Mouse (Mus musculus): Measurements from ENCODE around the gene Xpa. TPM values are rescaled to one million over a fixed set of nuclear protein-coding genes. Genes with fewer than 3 reads are reported as not detected.

Xpa gene
- total RNA-seq, 1 experiment from 2014 or later, result 26.4 TPM

DNA sequence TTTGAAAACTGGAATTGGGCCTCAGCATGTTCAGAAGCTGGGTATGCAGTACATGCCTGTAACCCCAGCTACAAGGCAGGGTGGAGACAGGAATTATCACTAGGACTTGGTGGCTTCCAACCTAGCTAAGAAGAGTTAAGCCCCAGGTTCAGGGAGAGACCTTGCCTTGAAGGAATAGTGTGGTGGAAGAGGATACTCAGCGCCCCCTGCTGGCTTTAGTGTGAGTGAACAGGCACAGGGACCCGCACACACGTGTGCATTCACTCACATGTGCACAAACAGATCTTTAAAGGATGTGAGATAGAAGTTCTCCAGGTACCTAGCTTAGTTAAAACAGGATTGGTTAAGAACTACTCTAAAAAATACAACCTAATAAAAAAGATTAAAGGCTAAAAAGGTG, 51.8 kb downstream of the Xpa start:
- no peak for DNase-seq

DNA sequence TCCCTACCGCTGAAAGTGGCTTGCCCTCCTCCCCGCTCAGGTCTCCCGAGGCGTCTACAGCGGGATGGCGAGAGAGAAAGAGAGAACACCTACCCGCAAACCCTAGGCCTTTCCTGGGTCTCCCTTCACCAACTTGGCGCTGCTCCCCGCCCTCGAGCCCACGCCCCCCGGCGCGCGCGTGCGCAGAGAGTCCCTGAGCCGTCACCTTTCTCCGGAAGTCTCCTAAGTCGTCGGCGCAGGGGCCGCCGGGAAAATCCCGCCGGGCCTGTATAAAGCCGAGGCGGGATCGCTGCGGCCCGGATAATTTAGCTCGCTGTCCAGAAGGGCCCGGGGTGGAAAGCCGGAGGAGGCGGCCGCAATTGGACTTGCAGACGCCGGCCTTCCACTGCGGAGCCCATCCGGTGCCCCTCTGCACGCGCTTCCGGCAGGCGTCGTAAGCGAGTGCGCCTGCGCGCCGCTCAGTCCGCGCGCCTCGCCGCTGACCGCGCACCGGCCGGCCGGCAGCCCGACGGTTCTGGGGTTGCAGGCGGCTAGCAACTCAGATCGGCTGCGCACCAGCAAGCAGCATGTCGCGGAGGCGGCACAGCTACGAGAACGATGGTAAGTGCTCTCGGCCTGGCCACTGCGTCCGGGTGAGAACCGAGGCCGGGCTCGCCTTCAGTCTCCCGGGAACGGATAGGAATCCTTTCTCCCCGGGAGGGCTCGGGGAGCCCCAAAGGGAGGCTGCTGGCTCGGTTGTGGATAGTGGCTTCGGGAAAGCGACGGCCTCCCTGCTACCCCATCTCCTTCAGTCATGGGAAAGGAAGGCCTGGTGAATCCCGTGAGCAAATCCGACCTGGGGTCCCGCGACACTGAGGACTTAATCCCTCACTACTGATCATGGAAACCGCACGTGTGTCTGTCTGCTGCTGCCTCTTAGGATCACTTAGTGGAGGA, 57.6 kb downstream of the Xpa start, which contains the start of the genes Ncbp1 and Tstd2:
Ncbp1 (plus strand) TSS at position 327 of the 936 bp plus-strand sequence.
Tstd2 (minus strand) TSS at position 408 of the 936 bp plus-strand sequence.
- peak; percentile 93 for DNase-seq

DNA sequence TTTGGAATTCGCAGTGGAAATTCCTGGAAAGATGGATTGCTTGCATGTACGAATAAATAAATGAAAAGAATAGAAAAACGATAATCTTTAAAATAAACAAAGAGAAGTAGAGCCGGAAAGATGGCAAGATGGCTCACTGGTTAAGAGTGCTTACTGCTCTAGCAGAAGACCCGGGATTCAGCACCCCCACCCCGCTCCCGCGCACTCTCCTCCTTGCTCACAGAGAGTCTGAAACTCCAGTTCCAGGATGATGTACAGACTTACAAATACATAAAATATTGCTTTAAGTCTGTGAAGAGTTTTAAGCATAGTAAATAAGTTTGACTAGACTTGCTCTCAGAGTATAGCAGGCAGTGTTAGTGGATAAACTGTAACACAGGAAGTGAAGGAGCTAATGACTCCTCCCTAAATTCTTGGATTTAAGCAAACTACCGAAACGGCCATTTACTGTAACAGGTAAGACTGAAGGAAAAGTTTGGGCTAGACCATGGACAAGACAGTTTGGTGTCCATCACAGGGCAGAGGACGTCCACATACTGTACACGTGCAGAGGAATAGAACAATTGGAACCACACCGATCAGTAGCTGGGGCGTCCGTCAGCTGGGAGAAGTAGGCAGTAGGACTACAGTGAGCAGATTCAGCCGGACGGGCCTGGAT, 58.4 kb downstream of the Xpa start:
- DNase-seq, result no peak

DNA sequence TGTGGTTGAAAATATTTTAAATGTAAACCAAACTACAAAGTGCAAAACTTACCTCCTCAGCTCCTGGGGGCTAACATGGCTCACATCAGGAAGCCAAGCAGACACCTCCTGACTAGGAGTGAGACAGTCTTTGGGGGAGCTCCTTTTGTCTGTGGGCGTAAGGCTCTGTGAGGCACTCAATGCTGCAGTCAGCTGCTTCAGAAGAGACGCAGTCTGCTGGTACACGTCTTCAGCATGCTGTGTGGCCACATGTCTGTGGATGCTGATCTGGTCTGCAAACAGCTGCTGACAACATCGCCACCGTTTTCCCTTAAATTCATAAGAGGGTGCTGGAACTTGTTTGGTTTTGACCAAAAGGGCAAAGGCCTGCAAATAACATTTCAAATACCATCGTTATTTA, 64.3 kb downstream of the Xpa start:
- DNase-seq, result no peak

DNA sequence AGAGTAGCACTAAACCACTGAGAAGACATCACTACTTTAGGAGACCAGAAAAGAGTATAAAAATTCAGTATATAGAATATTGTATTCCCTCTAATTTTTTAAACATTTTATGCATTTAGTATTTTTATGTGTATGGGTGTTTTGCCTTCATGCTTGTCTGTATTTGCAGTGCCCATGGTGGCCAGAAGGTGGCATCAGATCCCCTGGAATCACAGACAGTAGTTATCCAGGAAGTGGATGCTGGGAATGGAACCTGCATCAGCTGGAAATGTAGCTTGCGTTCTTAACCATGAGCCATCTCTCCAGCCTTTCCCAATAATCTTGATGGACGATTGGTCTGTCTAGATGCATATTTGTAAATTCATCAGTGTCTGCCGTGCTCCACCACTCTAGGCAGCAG, 65.9 kb downstream of the Xpa start:
- DNase-seq, result peak; percentile 47

DNA sequence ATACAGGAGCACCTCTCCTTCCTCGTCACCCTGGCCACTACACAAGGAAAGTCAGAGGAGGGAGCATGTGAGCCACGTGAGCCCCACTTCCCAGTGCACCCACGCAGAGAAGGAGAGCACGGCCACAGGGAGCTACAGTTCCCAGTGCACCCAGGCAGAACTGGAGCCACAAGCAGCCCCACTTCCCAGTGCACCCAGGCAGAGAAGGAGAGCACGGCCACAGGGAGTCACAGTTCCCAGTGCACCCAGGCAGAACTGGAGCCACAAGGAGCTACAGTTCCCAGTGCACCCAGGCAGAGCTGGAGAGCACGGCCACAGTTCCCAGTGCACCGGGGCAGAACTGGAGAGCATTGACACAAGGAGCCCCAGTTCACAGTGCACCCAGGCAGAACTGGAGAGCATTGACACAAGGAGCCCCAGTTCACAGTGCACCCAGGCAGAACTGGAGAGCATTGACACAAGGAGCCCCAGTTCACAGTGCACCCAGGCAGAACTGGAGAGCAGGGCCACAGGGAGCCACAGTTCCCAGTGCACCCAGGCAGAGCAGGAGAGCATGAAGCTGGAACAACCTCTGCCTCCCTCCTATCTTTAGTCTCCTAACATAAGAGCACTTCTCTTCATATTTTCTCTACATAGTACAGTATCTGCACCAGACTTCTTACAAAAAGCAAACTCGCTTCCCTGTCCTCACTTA, 66.7 kb downstream of the Xpa start:
- DNase-seq, result no peak

DNA sequence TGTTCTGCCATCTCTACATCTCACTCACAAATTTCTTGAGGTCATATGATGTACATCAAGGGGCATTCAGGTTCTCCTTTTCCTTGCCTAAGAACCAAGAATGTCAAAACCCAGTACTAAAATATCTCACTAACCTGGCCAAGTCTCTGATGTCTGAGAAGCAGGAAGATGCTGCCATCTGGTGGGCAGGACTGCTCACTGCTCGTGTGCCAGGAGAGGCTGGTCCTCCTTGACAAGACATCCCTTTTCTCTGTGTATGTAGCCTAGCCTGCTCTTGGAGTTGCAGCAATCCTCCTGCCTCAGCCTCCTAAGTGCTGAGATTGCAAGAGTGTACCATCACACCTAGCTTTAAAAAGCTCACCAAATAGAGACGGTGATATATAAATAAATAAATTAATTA, 69.6 kb downstream of the Xpa start:
- peak; percentile 75 for DNase-seq

DNA sequence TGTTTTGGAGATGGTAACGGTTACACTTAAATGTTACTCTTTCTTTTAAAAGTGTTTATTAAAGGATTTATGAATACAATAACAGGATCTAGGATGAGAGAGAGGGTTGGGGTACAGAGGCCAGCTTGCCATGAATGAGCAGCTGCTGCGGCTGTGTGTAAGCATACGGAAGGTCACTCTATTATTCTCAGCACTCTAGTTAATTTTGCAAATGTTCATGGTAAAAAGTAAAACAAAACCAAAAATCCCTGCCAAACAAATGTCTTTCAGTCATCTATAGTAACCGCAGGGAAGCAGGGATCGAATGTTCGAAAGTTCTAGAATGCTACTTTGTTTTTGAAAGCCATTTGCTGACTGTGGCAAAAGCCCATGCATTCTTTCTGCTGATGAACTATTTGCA, 72.8 kb downstream of the Xpa start:
- no peak for DNase-seq

DNA sequence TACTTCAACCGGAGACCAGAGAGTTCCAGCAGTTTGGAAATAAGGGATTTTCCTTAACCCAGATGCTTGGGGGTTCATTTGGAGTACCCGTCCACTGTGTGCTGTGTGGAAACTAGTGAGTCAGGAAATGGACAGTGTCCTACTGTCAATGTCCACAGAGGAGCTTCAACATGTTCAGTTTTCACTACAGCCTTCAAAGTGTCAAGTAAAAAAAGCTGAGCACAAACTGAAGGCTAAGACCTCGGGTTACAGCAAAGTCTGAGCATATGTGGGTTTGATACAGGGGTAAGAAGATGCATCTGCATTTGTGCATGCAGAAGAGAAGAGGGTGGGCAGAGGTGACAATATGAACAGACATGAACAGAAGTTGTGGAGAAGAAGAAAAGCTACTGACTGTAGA, 75.3 kb downstream of the Xpa start:
- no peak for DNase-seq

DNA sequence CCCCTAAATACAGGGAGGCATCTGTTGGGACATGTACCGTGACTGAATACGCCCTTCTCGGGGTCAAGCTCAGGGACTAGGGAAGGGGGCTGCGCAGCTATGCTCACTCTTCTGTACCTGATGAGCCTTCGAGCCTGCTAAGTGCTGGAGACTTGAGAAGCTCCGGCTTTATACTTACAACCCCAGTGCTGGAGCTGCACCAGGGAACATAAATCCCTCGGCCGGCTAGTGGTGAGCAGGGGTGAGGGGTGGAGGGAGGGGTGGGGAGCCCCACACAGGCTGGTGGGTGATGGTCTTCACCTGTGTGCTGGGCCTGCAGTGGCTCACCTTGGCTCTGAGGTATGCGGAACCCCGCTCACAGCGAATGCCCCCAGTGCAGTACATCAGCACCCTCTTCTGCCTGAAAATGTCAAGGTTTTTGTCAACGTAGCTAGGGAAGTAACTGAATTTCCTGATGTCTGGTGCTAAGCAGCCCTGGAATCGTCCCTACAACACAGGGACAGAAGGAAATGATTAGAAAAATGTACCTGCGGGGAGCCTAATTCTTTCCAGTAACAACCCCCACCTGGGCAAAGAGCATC, 76.5 kb downstream of the Xpa start:
- DNase-seq, result no peak

DNA sequence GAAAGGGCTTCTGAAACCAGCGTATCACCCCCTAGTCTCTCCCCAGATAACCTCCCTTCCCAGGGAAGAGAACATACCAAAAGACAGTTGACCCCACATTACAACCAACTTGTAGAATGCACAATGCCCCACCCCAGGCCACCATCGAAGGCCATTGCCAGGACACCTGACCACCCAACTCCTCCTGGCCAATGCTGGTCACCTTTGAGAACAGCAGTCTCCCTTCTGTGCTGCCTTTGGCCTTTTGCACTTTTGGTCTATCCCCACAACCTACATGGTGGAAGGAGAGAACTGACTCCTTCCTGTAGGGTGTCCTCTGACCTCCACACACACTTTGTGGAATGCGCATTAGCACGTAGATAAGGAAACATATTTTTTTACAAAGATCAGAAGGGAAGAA, 78.6 kb downstream of the Xpa start:
- DNase-seq, result no peak

DNA sequence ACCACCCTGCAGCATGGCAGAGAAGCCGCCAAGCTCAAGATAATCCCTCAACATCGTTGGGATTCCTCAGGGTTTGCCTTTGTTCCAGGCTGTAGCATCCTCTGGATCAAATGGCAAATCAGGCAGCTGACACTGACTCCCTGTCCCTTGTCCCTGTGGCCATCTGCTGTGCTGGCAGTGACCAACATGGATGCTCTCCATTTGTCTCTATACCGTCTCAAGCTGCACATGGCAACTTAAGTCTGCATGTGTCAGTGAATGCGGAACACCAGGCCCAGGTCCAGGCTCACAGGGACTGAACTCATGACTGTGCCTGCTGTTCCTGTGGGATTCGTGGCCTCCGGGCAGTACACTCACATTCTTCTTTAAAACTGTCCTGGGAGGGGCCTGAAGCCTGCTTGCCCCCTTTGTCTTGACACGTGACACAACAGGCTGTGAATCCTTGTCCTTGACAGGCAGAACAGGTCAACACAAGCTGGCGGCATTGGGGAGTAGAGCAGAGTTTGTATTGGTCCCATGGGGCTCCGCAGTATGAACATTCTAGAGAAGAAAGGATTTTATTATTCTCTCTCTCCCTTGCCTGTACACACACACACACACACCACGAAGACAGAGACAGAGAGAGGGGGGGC, 79.5 kb downstream of the Xpa start:
- no peak for DNase-seq

DNA sequence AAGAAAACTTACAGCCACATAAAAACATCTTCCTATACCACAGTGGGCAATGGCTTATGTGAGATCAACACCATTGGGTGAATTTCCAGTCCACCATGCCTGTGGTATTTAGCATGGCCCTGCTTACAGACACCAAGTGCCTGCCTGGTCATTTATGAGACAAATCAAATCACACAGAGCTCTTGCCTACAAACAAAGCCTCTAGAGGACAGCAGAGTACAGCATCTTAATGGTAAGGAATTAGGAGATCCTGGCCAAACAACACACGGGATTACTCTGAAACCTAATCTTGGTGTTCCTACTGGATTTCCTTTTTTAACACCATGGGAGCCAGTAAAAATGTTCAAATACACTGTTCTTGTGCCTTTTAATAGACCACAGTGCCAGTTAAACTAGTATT, 80.8 kb downstream of the Xpa start:
- no peak for DNase-seq

DNA sequence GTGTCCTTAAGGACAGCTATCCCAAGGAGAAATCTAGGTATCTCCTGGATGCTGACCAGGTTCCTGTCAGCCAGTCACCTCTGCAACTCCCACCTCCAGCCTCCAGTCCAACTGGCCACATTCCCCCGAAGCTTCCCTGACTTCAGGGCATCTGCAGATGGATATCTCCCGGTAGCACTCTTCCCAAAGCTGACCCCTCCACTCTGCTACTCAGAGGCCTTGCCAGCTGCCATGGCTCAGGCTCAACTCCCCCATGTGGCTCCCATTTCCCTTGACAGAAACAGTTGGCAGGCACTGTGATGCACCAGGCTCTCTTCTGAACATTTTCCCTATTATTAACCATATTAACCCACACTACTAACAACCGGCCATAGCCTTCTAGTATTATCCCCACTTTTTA, 84.8 kb downstream of the Xpa start:
- no peak for DNase-seq

DNA sequence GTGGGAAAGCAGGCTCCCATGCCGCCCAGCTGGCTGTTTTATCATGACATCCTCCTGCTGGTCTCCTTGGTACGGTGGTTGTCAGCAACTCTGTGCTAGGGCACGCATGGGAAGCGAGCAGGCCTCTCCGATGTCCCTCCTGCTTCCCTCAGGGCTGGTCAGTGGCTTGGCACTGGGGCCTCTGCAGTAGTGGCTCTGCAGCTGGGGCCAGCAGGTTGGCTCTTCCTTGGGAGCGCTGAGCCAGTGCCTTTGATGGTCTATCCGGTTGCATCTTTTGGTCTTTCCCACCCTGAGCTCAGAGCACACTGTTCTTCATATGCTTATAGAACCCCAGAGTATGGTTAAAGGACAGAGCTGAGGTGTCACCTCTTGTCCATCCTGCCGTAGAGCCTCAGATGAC, 86.0 kb downstream of the Xpa start:
- no peak for DNase-seq

Other genes with a start within 250 kb of the Xpa start
- gene Tdrd7, start 231.0 kb downstream of the Xpa start, total RNA-seq (2021), result 24.9 and 31.2 TPM in 2 replicates
- 2.1 and 5.2 TPM in 2 replicates for gene Tmod1, start 157.4 kb downstream of the Xpa start, total RNA-seq (2021)
- gene Ncbp1, start 57.7 kb downstream of the Xpa start, total RNA-seq (2021), result 49.4 and 51.9 TPM in 2 replicates
- 32.7 and 34.7 TPM in 2 replicates for gene Tstd2, start 57.6 kb downstream of the Xpa start, total RNA-seq (2021)
- not detected in 2 replicates for gene Foxe1, start 147.3 kb upstream of the Xpa start, total RNA-seq (2021)
- 7.5 and 9.9 TPM in 2 replicates for gene Trmo, start 193.1 kb upstream of the Xpa start, total RNA-seq (2021)
- not detected in 2 replicates for gene Hemgn, start 217.2 kb upstream of the Xpa start, total RNA-seq (2021)